Mouse (Mus musculus) heart, postnatal 0 days (tissue): ENCODE data around the gene G530012D18Rik. TPM values are rescaled to one million over a fixed set of nuclear protein-coding genes. Genes with fewer than 3 reads are reported as not detected.
"Not testable (repeated sequence)": the region's sequence is repeated elsewhere in the genome, so short reads cannot be mapped to it uniquely, and the experiment has no call there.

Source experiments
- ATAC-seq: fragments of 200-750 bp; cut with Nextera tagmentation; 2 replicates; pipeline ENCODE4 v1.8.0; 2017; ENCODE audit warnings: low read depth, moderate number of reproducible peaks, moderate library complexity; ENCODE audit not compliant: insufficient read depth
- DNase-seq: peaks from one replicate; pipeline ENCODE4 v3.0.0-alpha.2; 2016; ENCODE audit warnings: low spot score
- H3K27ac ChIP-seq: fragments of 300-500 bp; sonication (generic); 2 replicates; pipeline ENCODE4 v1.5.1; 2014; ENCODE audit warnings: low read depth, mild to moderate bottlenecking
- H3K27me3 ChIP-seq: fragments of 300-500 bp; sonication (generic); 2 replicates; pipeline ENCODE4 v1.6.1; 2014; ENCODE audit warnings: low read length, mixed read lengths; ENCODE audit not compliant: control insufficient read depth, insufficient read depth
- H3K36me3 ChIP-seq: fragments of 300-500 bp; sonication (generic); replicated peaks from 2 replicates; pipeline ENCODE4 v1.6.1; 2014; ENCODE audit warnings: low read length, mixed read lengths; ENCODE audit not compliant: control insufficient read depth, insufficient read depth
- H3K4me1 ChIP-seq: fragments of 300-500 bp; sonication (generic); 2 replicates; pipeline ENCODE4 v1.6.1; 2014; ENCODE audit warnings: antibody characterized with exemption; ENCODE audit not compliant: control insufficient read depth, insufficient read depth
- H3K4me2 ChIP-seq: fragments of 300-500 bp; sonication (generic); 2 replicates; pipeline ENCODE4 v1.6.1; 2014; ENCODE audit warnings: low read depth, mild to moderate bottlenecking, low read length, moderate library complexity
- H3K4me3 ChIP-seq: fragments of 300-500 bp; sonication (generic); 2 replicates; pipeline ENCODE4 v1.5.1; 2014; ENCODE audit warnings: low read depth, low read length
- H3K9ac ChIP-seq: fragments of 300-500 bp; sonication (generic); replicated peaks from 2 replicates; pipeline ENCODE4 v1.6.1; 2014; ENCODE audit warnings: low read depth, low read length, mixed read lengths
- H3K9me3 ChIP-seq: fragments of 300-500 bp; sonication (generic); replicated peaks from 2 replicates; pipeline ENCODE4 v1.6.1; 2016; ENCODE audit warnings: low read length; ENCODE audit not compliant: control insufficient read depth
- CTCF ChIP-seq: IDR thresholded peaks from 2 replicates; pipeline ENCODE4 v1.5.1; 2016; ENCODE audit warnings: antibody characterized with exemption, control low read depth, low read depth
- WGBS: fragments of 180-500 bp; shearing (Covaris S2); extraction: QIAGEN DNeasy Blood & Tissue Kit; methylation state at CpG from one replicate; pipeline ENCODE4 v1.1.7; 2014; 5-methylcytosine and 5-hydroxymethylcytosine counted together
- polyA plus RNA-seq: library from polyadenylated mRNA; unstranded; fragments of >200 nt; fragmentation: Nextera tagmentation; extraction: Ambion mirVana; gene quantifications from 2 replicates; pipeline ENCODE4 v1.2.1, GENCODE M21; 2015
- total RNA-seq: library from RNA; depleted of rRNA; stranded (reverse); fragments of >200 nt; gene quantifications from 2 replicates; pipeline ENCODE4 v1.2.3, GENCODE M21; 2014; ENCODE audit warnings: low replicate concordance

The G530012D18Rik gene
- total and polyA plus RNA-seq, 2 experiments from 2014 or later = not detected

- not testable (repeated sequence) for H3K4me2 ChIP-seq, H3K9me3 ChIP-seq, DNase-seq, H3K27ac ChIP-seq, ATAC-seq, H3K36me3 ChIP-seq, H3K27me3 ChIP-seq, H3K4me1 ChIP-seq, H3K9ac ChIP-seq, H3K4me3 ChIP-seq
- 59% methylated on average over 5 of the region's 7 CpGs for WGBS
These were observed 4.0 kb downstream of the G530012D18Rik start for GRCm38 (mm10) chr1:85579199-85580147.

- WGBS = 77% methylated on average over 2 of the region's 4 CpGs
These were observed 4.7 kb downstream of the G530012D18Rik start for GRCm38 (mm10) chr1:85580148-85580534.

GRCm38 (mm10) chr1:85580578-85580977, 5.1 kb downstream of the G530012D18Rik start:
- not testable (repeated sequence) for H3K9ac ChIP-seq, H3K36me3 ChIP-seq, ATAC-seq, H3K9me3 ChIP-seq, H3K4me2 ChIP-seq, H3K4me3 ChIP-seq, DNase-seq, H3K27me3 ChIP-seq, H3K27ac ChIP-seq, H3K4me1 ChIP-seq
- WGBS = 72% methylated on average over 3 of the region's 3 CpGs

More at GRCm38 (mm10) chr1:85580148-85580534, 4.7 kb downstream of the G530012D18Rik start:
- not testable (repeated sequence) for H3K36me3 ChIP-seq, H3K4me2 ChIP-seq, H3K4me3 ChIP-seq, H3K27ac ChIP-seq, H3K9me3 ChIP-seq, H3K27me3 ChIP-seq, DNase-seq, ATAC-seq, H3K9ac ChIP-seq, H3K4me1 ChIP-seq

- H3K4me3 ChIP-seq, H3K9ac ChIP-seq, ATAC-seq, H3K4me1 ChIP-seq, DNase-seq, H3K4me2 ChIP-seq, H3K27ac ChIP-seq, H3K27me3 ChIP-seq, H3K9me3 ChIP-seq, H3K36me3 ChIP-seq: not testable (repeated sequence)
- 0 out of 2 replicates have a peak, but pooled peaks have one; percentile 22 for TF ChIP-seq CTCF
- 29% methylated on average over 5 of the region's 5 CpGs for WGBS
These were observed 6.0 kb downstream of the G530012D18Rik start for GRCm38 (mm10) chr1:85581518-85581917.

- WGBS = 64% methylated on average over 1 of the region's 2 CpGs
These were observed 13.2 kb downstream of the G530012D18Rik start for GRCm38 (mm10) chr1:85588697-85589096.

GRCm38 (mm10) chr1:85592526-85592925, 17.1 kb downstream of the G530012D18Rik start:
- H3K4me2 ChIP-seq, H3K27ac ChIP-seq, ATAC-seq, DNase-seq, H3K4me1 ChIP-seq, H3K9me3 ChIP-seq, H3K27me3 ChIP-seq, H3K9ac ChIP-seq, H3K4me3 ChIP-seq, H3K36me3 ChIP-seq: not testable (repeated sequence)
- 80% methylated on average over 8 of the region's 8 CpGs for WGBS

More at GRCm38 (mm10) chr1:85588697-85589096, 13.2 kb downstream of the G530012D18Rik start:
- not testable (repeated sequence) for H3K9ac ChIP-seq, H3K27ac ChIP-seq, H3K4me3 ChIP-seq, H3K4me2 ChIP-seq, H3K36me3 ChIP-seq, H3K9me3 ChIP-seq, ATAC-seq, H3K4me1 ChIP-seq, H3K27me3 ChIP-seq, DNase-seq

- not testable (repeated sequence) for DNase-seq, H3K4me1 ChIP-seq, ATAC-seq, H3K36me3 ChIP-seq, H3K27me3 ChIP-seq, H3K27ac ChIP-seq, H3K4me2 ChIP-seq, H3K9ac ChIP-seq, H3K9me3 ChIP-seq
- 0 out of 2 replicates have a peak within 1 kb of the TSS, but pooled peaks have one; percentile 18 for H3K4me3 ChIP-seq
- 57% methylated on average over 16 of the region's 17 CpGs for WGBS
These were observed 23.0 kb downstream of the G530012D18Rik start, which contains the start of gene Sp110 for GRCm38 (mm10) chr1:85598271-85599012. Gene Sp110, minus strand, starts transcription at chr1:85598817.

- H3K36me3 ChIP-seq, H3K27ac ChIP-seq, ATAC-seq, DNase-seq, H3K4me1 ChIP-seq, H3K9ac ChIP-seq, H3K4me2 ChIP-seq, H3K9me3 ChIP-seq, H3K4me3 ChIP-seq, H3K27me3 ChIP-seq: not testable (repeated sequence)
- WGBS = no CpG with 5 or more reads among the region's 5 CpGs
These were observed 24.6 kb downstream of the G530012D18Rik start, which contains the start of gene Sp140 for GRCm38 (mm10) chr1:85600078-85600477. Gene Sp140, plus strand, starts transcription at chr1:85600378.
